Mouse (Mus musculus): Measurements from ENCODE around the gene Spred2.

GRCm38 (mm10) chr11:19917381-19918245 lies 6.6 kb upstream of the Spred2 start:
- no peak for TF ChIP-seq CTCF (IDR thresholded peaks at IDR 0.05; ENCODE audit: low read depth, low read length)
- no peak for TF ChIP-seq GATA1 (IDR thresholded peaks at IDR 0.05; ENCODE audit: borderline replicate concordance, low read length)
- TF ChIP-seq POLR2AphosphoS5 (IDR thresholded peaks at IDR 0.05; ENCODE audit: insufficient replicate concordance, low read depth, low read length), result no peak
- no peak for TF ChIP-seq TAL1 (conservative IDR thresholded peaks at IDR 0.05; ENCODE audit: low read depth, low read length)
- TF ChIP-seq GATA2 (IDR thresholded peaks at IDR 0.05; ENCODE audit: borderline replicate concordance, low read depth, low read length), result no peak

All from G1E (cell line).